Mouse (Mus musculus) left cerebral cortex, adult 8-10 months (tissue): ENCODE results near the gene Rtp3. TPM values are rescaled to one million over a fixed set of nuclear protein-coding genes. Genes with fewer than 3 reads are reported as not detected.

Experiments used
- DNase-seq, 2 experiments: peaks; one replicate each; pipeline ENCODE4 v3.0.0; 2022; ENCODE audit warnings: low spot score in 2 of 2
- total RNA-seq, 4 experiments: library from RNA; stranded (reverse); gene quantifications; 2 replicates each; pipeline ENCODE4 v1.2.4; 2022

Rtp3 gene
- total RNA-seq, result under 1 TPM in 3 of 4 experiments, not detected in 1; 0.26 to 0.48 (median 0.39) TPM

DNA sequence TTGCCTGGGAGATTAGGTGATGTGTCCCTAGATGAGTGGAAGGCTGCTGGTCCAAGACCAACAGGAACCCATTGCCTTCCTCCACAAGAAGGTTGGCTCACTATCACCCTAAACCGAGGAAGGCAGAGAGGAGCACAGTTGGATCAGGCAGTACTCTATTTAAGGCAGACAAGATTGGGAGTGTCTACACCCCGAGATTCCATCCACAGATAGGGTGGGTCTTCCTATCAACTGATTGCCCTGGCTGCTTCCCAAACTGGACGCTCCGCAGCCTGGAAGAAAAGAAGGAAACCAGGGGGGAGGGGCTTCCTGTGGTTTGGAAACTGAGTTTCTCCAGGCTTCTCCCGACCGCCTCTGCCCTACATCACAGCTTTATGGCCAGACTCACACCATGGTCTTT, at the start of gene Rtp3:
Gene Rtp3 (minus strand): TSS at position 380 of the 400 bp plus-strand sequence.
- no peak for DNase-seq

DNA sequence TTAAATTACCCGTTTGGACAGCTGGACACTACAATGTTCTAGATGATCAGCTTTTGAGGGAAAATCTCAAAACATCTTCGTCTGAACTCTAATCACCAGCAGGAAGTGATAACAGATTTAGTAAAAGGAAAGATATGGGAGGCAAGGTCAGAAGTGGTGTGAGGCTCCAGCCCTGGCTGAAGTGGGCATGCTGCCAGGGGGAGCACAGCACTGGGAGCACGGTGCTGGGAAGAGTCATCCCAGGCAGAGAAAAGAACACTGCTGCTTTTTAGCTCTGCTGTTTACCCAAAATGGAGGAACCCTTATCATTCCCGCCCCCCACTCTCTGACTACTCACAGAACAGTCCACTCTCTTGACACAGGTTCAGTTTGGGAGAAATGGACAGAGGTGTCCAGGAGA, 49.6 kb upstream of the Rtp3 start:
- DNase-seq, result no peak

DNA sequence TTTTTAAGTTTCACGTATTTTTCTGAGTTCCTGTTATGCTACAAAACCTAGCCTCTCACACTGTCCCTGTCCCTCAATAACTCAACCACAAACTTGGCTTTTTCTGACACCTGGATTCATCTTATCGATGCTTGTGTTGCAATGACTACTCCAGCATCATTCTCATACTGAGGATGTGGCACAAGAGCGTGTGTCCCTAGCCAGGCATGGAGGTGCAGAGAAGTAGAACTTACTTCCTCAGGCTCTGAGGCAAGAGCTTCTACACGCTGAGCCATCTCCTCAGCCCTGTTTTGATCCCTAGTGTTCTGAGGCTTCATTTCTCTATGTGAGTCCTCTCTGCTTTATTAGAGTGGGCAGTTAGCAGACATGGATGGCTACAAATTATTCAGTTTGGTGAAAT, 43.3 kb upstream of the Rtp3 start:
- no peak for DNase-seq

DNA sequence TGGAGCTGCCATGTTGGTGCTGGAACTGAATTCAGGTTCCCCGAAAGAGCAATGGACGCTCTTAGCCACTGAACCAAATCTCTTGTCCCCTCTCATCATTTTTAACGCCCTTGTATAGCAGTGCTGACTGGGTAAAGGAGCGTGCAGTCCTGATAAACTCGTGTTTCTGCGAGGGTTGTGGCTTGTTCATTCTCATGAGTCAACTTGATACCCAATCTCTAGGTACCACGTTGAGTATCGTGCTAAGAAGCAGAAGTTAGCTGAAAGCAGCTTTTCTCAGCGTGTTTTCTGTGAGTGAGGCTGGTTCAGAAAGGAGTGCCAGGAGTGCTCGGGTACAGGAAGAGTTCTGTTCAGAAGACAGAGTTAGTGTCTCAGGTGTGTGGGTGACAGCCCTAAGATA, 36.4 kb upstream of the Rtp3 start:
- no peak for DNase-seq

DNA sequence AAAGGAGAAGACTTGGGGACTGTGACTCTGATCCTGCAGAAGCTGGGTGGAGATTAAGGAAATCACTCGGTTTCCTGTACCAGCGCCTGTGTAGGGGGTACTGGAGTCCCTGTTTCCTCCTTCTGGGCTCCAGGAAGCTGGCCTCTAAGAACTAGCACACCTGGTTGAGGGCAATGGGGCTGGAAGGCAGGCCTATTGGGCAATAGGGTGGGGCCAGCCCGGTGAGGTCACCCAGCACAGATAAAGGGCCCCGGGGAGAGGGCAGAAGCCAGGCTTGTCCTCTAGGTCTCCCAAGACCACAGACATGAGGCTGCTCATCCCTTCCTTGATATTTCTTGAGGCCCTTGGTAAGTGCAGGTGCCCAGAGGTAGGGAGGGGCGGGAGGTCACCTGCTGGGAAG, 28.6 kb upstream of the Rtp3 start, which contains the start of gene Ltf:
Gene Ltf (plus strand): TSS at position 250 of the 400 bp plus-strand sequence.
- no peak for DNase-seq

DNA sequence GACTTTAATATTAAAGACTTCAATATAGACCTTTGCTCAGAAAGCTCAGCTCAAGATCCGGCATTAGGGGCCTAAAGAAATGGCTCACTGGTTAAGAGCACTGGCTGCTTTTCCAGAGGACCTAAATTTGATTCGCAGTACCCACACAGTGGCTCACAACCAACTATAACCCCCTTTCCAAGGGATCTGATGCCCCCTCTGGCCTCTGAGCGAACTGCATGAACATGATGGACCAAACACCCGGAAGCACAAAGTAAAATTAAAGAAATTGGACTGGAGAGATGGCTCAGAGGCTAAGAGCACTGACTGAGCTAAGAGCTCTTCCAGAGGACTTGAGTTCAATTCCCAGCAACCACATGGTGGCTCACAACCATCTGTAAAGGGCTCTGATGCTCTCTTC, 25.3 kb upstream of the Rtp3 start:
- no peak for DNase-seq

DNA sequence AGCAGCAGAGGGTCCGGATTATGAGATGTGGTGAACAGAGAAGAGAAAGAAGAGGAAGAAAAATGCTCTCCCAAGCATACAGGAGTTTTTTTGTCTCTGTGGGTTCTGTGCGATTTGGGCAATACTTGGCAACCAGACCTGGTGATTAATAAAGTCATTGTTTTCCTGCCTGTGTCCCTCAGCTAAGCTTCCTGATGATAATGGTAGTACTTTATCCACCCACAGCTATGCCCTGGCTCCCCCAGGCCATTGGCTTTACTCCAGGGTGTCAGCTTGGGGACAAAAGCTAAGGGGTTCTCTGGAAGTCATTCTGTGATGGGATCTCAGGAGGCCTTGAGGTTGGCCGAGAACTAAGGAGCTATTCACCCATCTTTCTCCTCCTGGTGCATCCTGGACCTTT, 21.7 kb upstream of the Rtp3 start:
- DNase-seq, result no peak

DNA sequence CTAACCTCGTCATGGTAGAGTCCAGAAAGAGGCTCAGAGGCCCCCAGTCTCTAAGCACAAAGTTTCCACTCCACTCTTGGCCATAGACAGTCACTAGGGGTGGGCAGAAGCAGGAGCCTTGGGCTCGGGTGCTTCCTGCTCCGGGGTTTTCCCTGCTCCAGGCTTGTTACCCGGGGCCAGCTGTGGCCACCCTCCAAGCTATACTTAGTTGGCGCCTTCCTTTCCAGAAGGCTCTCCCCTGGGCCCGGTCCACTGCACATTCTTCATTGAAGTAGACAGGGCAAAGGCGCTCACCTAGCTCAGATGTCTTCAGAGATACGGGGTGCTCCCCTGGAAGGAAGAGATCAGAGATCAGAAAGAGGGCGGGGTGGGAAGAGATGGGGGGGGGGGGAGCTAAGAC, 21.2 kb upstream of the Rtp3 start:
- no peak for DNase-seq

DNA sequence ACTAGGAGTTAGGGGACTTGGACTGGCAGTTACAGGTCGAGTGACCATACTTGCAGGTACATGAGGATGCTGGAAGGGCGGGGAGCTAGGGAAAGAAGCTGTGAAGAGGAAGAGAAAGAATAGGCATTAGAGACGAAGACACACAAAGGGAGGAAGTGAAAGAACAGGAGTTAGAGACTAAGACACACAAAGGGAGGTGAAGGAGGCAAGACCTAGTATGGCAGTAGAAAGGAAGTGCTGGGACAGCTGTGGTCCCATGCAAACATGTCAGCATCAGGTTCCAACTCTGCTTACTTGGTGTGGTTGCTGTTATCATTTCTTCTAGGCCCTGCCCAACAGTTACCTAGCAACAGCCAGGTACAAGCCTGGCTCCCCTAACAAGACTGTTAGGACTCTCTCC, 19.4 kb upstream of the Rtp3 start:
- DNase-seq, result no peak

DNA sequence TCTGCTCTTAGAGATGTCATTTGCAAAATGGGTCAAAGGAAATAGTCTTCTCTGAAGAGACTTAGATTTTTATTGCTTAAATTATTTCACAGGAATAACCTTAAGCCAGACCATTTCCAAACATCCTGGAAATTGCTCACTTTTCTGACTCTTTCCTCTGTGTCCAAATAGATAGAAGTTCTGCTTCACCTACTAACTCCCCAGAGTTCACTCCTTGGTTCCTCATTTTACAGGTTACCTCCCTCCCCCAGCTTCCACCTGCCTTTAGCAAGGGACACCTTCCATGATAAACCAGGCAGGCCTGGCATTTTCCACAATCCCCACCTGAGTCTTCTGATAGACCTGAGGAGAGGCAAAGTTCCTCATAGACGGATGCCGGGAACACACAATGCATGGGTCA, 16.2 kb upstream of the Rtp3 start:
- DNase-seq, result no peak

DNA sequence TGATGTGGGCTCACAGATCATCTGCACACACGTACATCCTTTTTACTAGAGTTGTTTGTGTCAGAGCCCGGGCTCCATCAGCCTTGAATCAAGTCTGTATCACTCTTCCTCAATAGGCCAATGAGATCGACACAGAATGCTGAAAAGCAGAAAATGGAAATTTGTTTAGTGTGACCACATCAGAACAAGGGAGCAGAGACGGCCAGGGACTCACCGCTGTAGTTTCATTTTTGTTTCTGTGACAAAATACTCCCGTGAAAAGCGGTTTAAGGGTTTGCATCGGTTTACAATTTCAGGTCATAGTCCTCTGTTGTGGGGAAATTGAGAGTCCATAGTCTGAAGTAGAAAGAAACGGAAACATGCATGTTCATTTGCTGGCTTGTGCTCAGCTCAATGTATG, 12.9 kb upstream of the Rtp3 start:
- DNase-seq, result no peak

DNA sequence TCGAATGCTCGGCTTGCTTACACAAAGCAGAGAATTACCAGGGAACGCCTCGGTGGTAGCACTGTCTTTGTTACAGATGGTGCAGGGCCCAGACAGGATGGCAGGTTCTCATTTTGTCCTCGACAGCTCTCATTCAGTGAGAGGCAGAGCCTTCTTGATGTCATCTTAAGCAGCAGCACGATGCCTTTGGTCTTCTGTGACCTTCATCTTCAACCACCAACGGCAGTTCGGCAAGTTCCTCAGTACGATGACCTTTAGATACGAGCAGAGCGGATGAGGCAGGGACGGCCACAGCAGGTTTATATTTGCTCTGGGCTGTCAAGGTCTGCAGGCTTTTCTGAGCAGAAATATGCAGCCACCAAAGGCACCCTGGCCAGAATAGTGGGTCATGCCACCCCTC, 11.2 kb upstream of the Rtp3 start:
- DNase-seq, result no peak

DNA sequence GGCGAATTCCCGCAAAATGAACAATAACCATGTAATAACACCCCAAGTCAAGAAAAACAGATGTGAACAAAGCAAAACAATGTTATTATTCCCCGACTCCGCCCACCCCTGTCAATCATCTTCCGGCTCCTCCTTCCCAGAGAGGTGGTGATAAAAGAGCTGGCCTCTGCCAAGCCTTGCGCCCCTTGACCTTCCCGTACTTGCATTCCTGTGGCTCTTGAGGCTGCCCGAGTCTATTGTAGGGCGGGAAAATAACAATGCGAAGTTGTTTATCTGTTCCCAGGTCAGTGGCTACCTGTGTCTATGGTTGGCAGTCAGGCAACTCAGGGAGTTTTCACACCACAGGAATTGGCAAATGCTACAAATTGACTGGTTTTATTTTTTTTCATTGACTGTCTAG, 9.5 kb upstream of the Rtp3 start:
- no peak for DNase-seq

DNA sequence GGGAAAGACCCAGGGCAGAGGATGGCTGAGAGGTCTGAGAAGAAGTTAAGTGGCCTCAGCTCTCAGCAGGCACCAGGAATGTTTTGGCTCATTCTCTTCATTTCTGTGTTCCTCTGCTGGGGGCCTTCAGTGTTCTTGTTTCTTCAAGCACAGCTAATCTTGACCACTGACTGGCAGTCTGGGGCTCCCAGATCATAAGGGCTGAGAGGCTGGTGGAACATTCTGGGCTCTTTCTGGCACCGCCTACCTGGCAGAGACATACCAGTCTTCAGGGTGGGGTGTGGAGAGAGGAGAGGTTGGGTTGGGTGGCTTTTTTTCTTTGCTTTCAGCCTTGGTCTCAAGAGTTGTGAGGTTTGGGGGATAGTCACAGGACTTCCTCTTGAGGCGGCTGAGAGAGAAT, 8.7 kb upstream of the Rtp3 start:
- no peak for DNase-seq

DNA sequence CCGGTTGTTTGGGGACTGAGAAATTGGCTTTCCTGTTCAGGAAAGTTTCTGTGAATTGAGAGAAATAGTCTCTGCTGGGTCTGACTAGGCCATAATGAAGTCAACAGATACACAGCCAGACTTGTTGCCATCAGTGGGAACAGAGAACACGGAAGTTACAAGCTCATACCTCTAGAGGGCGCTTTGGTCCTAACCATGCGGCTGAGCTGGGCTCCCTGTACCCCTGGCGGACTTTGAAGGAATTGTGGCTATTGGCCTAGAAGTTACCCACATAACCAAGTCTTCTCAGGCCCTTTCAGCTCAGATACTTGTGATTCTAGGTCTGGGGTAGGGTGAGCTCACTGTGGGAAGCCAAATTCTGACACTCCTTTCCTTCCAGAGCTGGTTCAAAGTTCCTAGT, 6.9 kb upstream of the Rtp3 start:
- peak; percentile 28 to 31 for DNase-seq

DNA sequence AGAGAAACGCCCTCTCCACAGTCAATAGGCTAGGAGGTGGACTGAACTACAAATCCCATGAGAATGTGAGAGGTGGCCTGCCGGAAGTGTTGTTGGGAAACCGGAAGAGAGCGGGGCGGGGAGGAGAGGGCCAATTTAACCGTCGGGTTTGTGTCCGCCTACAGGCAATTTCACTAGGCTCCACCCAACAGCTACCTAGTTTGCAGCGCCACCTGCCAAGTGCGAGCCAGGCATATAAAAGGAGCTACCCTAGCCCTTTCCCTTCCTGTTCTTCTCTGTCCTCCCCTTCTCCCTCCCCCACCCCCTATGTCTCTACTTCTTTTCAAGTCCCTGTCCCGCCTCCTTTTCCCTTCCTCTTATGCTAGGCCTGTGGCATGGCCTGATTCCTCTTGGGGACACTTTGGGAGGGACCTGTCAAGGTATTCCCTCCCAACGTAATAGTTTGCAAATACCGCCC, 4.4 kb upstream of the Rtp3 start:
- DNase-seq, result peak; percentile 34 to 75

DNA sequence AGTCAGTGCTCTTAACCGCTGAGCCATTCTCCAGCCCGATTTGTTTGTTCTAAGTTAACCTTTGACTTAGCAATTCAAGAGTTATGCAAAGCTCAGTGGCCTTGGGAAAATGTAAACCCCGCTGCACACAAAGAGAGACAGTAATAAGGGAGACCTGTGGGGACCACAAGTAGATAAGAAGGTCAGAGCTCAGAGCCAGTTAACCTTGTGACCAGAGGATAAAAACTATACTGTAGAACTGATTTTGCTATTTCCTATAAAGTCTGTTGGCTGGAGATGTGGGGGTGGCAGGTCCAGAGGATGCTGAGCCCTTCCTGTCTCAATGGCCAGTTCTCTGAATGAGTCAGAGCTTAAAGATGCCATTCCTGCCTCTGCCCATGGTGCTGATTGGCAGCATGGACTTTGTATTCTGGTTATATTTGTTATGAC, 2.9 kb upstream of the Rtp3 start:
- no peak for DNase-seq

DNA sequence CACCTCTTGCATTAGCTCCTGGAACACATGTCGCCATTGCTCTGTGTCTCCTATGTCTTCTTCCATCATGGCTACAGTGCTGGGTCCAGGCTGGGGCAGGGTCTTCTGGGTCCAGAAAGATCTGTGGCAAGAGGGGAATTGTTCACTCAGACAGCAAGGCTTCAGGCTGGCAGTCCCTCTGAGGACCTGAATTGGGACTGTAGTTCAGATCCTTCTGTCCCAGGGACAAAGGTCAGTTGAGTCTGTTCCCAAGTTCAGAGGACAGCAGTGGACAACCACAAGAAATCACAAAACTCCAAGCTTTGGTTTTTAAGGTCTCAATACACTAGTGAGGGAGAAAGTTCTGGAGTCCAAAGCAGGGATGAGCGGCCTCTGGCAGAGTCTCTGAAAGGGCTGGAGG, 840 bp downstream of the Rtp3 start:
- DNase-seq, result no peak

DNA sequence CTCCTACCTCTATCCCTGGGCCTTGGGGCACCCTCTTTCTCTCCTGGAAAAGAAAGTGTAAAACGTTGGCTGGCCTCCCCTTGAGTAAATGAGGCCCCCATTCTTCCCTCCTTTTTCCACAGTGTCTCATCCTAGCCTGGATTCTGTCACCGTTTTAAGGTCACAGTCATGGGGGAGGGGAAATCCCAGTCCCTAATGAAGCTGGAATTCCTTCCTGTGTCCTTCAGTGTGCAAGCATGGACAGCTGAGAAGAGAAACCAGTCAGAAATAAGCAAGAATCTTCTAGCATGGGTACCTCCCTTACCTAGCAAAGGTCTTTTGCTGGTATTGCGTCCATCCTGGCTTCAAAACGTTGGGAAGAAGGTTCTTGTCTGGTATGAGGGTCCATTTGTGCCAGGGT, 1.2 kb downstream of the Rtp3 start:
- DNase-seq, result no peak

DNA sequence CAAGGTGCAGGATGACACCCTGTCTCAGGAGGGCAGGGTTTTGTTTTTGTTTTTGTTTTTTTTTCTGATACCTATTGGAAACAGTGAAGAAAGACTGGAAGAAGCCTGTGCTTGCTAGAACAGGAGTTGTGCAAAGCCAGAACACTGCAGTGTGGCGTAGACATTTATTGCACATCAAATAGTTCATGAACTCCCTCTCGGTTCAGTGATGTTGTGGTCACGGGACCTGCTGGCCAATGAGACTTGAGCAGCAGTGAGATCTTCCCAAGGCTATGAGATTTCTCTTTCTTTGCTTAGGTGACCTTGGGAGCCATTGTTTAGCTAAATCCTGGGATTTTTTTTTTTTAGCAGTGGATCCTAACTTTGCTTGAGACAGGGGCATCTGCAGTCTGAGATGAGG, 2.3 kb downstream of the Rtp3 start:
- no peak for DNase-seq

DNA sequence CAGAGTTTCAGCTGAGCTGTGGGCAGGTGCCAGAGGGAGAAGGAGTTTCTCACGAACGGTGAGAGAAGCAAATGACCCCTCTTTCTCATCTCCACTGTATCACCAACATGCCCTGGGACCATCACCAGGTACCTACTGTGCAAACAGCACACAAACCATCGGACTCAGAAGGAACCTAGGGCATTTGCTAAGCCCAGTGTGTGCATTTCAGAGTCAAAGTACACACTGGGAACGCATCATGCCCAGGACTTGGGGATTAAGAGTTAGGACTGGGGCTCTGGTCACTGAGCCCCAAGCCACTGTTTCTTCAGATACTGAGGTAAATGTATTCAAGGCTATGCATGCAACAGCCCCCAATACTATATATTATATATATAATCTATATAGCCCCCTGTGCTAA, 3.1 kb downstream of the Rtp3 start:
- DNase-seq, result no peak

DNA sequence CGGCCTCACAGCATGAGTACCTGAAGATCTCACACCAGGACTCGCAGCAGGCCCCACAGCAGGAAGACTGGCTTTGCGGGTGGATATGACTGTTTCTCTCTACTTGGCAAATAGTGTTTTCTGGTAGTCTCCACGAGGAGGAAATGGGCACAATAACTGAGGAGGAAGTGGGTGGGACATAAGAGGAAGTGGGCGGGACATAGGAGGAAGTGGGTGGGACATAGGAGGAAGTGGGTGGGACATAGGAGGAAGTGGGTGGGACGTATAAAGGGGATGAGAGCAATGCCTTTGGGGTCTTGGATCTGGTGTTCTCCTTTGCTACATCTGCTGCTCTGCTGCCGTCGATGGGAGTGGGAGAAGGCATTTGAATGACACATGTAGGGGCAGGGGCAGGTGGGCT, 4.4 kb downstream of the Rtp3 start:
- DNase-seq, result no peak

DNA sequence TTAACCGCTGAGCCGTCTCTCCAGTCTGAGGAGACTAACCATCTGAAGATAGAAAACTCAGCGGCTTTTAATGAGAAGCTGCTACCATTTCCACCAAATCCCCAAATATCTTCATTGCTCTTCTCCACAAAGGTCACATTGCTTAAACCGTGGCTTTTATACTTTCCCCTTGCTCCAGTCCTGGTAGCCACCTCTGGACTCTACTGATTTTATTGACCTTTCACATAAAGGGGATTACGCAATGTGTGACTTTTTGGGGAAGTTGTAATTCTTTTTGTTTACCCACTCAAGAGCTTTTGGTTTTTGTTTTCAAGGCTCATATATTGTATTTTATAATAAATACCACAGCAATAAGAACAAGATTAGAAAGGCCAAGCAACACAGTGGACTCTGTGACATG, 4.8 kb downstream of the Rtp3 start:
- no peak for DNase-seq

DNA sequence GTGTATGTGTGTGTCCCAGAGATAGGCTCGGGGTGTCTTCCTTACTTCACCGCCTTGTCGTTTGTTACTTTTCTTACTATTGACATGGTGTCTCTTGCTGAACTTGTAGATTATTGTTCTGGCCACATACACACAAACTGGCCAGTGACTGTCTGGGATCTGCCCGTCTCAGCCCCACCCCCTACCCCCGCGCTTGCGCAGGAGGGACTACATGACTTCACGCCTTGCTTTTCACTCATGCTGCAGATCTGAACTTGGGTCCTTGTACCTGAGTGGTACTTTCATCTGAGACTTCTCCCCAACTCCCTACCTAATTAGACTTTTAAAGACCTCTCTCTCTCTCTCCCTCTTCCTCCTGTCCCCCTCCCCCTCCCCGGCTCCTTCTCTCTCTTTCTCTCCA, 6.3 kb downstream of the Rtp3 start:
- DNase-seq, result no peak
